Mouse (Mus musculus): Measurements from ENCODE around the gene A330070K13Rik.

GRCm38 (mm10) chr5:130411516-130411915 lies 27.1 kb upstream of the A330070K13Rik start:
- TF ChIP-seq CTCF (IDR thresholded peaks at IDR 0.05; ENCODE audit: borderline replicate concordance, insufficient read depth, low read depth, low read length) (no peak), POLR2A (IDR thresholded peaks at IDR 0.05; ENCODE audit: borderline replicate concordance, insufficient read depth, low read length) (no peak)

Data from cerebellum, adult 2 months (tissue).